Mouse (Mus musculus) layer of hippocampus, postnatal 25 days (tissue): ENCODE data around the gene Itpr1. TPM values are rescaled to one million over a fixed set of nuclear protein-coding genes. Genes with fewer than 3 reads are reported as not detected.
A peak's percentile ranks its signal among the peaks of the same experiment; 100 is the strongest.

ENCODE experiments used
- DNase-seq, 2 experiments: peaks; one replicate each; pipeline ENCODE4 v3.0.0; 2022; ENCODE audit warnings: mixed read lengths in 2 of 2, low spot score in 1 of 2; ENCODE audit errors: extremely low spot score in 1 of 2
- total RNA-seq, 2 experiments: library from RNA; stranded (reverse); gene quantifications; 2 replicates each; pipeline ENCODE4 v1.2.3; 2021

The Itpr1 gene
- total RNA-seq, 2 experiments from 2014 or later: 258 to 259 TPM

DNA sequence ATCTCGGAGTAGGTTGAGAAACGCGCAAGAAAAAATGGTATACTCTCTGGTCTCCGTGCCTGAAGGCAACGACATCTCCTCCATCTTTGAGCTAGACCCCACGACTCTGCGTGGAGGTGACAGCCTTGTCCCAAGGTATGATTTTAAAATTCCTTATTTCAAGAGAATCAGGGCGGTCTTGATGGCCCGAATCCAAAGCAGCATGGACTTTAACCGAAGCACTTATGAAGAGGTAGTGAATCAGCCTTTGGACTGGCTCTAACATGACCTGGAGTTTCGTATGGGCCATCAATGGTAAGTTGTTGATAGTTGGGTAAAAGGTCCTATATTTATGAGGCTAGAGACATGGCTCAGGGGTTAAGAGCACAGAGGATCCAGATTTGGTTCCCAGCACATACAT is 156.1 kb downstream of the Itpr1 start:
- DNase-seq: no peak

DNA sequence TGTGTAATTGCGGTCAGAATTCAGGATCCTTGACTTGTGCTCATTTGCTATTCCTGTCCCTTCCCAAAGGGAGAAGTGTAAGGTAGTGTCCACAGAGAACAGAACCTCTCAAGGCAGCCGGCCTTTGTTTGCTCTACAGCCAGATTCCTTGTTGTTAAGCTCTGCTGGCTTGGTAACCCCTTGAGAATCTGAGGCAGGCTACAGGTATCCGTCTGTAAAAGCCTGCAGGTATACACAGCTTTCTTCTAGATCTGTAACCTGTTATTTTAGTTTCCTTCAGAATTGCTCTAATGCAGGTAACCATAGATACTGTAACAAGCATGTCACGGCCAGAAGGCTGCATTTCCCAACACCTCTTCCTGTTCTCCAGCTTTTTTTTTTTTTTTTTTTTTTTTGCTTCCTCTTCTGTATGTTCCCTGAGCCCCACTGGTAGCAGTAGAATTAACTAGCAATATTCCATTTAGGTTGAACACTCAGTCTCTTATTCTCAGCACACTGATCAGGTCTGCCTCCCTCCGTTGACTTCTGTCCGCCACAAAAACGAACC is 158.5 kb downstream of the Itpr1 start:
- no peak for DNase-seq

DNA sequence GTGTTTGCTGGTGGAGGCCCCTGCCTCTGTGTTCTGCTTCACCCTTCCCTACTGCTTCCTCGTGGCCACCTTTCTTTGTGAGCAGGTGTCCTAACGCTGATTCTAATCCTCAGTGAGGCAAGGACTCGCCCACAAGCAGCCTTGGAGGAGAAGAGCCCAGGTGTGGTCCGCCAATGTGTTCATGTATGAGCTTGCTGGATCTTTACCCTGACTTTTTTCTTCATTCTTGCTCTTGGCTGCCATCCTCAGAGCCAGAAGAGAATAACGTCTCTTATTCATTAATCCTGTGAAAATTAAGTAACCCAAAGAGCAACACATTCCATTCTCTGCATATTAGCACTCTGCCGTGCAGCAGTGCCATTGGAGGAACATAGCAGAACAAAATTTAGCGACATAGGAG is 161.1 kb downstream of the Itpr1 start:
- DNase-seq: no peak

DNA sequence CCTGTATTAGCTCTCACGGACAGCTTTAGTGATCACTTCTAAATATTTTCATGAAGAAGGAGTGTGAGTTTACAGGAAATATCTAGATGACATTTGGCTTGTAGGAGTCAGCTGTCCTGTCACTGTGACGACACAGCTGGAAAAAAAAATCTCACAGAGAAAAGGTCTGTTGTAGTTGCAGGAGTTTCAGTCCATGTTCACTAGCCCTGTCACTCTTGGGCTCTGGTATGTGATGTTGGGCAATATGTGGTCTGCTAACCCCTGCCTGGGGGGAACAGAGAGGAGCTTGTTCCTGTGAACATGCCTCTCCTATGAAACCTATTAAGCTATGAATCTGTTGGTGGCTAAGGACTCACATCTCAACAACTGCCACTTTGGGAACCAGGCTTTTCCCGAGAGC is 166.1 kb downstream of the Itpr1 start:
- no peak for DNase-seq

DNA sequence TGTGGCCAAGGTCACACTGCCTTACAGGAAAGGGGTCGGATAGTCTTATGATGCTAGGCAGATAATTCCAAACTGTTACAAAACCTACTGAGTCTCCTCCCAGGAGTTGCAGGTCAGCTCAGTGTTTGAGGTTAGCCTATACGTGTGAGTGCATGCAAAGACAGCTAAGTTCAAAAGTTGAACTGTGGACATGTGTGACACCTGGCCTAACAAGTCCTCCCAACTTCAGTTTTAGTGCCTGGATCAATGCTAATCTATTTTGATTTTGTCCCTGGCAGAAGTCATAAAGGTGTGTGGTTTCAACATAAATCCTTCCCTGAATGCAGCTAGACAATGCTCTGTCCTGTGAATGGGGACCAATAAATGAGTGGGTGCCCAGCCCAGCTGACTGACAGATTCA is 167.3 kb downstream of the Itpr1 start:
- DNase-seq: no peak

DNA sequence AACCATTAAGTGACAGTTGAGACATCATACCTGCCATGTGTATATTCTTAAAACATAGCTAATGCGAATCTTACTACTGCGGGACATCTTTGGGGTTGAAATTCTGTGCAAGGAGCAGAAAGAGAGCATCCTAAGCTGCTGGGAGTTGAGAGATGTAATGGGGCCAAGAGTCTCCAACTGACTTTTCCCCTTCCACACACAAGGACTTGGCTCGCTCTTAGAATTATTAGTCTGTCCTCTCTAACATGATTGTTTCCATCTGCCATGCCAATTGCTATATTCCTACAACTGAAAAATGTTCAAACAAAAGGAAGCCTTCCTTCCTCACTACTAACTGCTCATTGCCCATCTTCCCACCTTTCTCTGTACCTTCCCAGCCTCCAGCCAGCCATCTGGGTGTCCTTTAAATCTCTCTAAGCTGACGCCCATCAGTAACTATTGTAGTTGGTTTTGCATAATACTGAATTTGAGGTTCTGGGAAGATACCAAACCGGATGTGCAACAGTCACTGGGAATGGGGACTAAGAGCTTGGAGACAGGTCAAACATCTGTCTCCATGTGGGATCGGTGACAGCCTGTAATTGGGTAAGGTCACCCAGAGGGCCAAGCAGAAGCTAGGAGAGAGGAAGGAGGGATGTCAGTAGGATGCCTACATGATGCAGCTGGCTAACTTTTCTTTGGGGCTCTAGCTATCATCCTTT is 177.9 kb downstream of the Itpr1 start:
- no peak for DNase-seq

DNA sequence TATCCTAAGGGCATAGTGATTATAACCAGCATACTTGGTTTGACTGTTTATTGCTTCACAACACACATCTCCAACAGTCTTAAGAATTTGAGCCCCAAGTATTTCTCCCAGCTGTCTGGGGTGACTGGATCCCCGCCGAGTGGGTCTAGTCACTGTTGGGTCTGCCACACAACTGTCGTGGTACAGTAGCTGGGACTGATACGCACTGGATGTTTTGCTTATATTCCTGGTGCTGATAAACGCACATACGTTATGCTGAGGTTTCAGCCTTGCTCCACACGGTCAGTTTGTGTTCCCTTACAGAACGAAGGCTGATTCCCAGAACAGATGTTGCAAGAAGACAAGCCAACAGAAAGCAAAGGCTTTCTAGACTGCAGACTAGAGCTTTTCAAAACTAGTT is 180.2 kb downstream of the Itpr1 start:
- no peak for DNase-seq

DNA sequence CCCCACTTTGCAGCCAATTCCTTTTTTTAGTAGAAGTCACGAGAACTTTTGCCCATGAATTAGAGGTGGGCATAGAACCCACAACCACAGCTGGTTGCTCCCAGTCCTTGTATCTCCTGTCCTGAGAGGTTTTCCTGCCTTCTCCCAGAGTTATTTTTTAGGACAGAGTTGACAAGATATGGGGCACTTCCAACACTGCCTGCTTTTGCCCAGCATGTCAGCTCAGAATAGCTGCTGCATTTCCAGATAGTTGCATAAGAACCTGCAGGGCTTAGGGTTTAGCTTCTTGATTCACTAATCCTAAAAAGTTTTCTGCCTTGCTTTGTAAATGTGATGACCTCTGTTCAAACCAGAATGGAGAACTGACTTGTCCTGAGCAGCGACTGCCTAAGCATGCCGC is 185.1 kb downstream of the Itpr1 start:
- no peak for DNase-seq

DNA sequence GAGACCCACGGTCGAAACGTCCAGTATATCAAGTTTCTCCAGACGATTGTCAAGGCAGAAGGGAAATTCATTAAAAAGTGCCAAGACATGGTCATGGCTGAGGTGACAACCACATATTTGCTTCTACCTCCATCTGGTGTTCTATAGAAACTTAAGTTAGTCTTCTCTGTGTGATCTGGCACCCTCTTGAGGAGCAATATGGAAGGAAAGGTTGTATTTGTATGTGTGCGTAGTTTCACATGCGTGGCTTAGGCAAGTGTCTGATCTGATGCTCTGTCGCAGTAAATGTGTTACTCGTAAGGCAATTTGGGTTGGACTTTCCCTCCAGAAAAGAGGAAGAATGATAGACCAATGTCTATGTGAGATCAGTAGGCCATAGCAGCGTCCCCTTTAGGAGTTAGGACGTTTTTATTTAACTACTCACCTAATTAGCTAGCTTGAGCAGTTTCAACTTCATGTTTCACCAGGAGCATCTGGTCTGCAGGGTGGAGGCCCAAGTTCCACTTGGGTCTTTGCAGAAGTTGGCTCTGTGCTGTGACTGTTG is 188.6 kb downstream of the Itpr1 start:
- DNase-seq: no peak

DNA sequence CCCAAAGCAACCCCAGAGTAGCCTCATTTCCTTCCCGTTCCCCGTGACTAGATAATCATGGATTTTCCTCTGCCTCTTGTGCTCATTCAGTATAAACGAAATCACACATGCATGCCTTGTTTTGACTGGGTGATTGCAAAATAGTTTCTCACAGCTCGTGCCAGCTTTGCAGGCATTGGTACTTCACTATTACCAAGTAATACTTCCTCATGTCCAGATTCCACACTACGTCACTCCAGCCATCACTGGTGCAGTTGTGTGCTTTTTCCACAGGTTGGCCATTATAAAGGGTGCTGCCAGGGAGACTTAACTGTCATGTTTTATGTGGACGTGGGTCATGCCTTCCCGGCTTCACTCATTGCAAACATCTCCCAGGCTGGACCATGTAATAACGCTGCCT is 191.8 kb downstream of the Itpr1 start:
- DNase-seq: no peak

DNA sequence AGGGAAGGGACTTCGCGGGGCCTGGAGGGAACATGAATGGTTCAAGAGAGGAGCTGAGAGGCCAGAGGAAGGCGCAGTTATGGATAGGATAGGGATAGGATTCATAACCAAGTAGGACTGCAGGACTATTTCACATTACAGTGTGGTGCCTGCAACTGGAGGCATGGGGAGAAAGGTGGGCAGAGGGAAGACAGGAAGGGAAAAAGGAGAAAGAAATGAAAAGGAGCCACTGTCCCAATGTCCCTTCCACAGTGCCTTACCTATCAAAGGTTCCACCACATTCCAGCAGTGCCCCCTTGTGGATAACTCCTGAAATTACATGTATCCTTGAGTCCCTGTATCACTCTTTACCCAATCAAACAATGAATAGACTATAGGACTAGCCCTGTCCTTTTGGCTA is 195.2 kb downstream of the Itpr1 start:
- peak in 1 of 2 experiments; percentile 35 for DNase-seq

DNA sequence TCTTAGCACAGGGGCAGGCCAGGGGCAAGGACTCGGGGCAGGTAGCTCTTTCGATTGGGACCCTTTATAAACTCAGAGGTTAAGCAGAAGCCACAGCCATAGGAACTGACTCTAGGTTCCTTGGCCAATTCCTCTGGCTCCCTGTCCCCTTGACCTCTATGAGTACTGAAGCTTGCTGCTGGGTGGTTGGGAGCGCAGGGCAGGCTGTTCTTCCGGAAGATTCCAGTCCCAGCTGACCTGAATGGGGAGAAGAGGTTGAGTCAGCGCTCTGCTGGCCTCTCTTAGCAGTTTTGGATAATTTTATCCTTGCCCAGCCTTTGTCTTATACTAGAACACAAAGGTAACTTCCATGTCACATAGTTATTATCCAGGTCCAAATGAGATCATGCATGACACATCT is 195.8 kb downstream of the Itpr1 start:
- no peak for DNase-seq

DNA sequence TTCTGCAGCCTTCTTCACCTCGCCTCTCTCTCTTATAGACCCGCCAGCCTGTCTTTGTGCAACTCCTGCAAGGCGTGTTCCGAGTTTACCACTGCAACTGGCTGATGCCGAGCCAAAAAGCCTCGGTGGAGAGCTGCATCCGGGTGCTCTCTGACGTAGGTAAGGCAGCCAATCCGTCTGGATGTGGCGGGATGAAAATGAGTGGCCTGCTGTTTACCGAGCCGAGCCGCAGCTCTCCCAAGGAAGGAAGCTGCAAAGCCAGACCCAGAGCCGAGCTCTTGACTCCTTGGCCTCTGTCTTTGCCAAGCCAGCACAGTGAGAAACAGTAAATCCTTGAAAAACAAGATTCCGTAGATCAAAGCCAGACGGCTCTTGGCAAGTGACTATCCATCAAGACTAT is 197.9 kb downstream of the Itpr1 start:
- no peak for DNase-seq

DNA sequence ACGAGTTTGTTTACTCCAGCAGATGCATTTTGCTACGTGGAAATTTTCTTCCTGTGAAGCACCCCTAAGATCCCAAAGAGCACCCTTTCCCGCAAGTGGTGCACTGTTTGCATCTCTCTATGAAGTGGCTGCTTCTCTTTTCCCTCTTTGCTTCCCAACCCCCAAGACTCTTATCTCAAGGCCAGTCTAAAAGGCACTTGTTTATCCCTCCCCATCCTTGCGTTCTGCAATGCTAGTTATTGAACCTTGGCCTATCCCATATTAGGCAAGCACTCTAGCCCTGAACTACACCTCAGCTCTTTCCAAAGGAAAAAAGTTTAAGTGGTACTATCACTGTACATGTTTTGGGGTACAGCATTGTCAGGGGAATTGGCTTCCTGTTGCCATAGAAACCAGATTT is 198.3 kb downstream of the Itpr1 start:
- no peak for DNase-seq

DNA sequence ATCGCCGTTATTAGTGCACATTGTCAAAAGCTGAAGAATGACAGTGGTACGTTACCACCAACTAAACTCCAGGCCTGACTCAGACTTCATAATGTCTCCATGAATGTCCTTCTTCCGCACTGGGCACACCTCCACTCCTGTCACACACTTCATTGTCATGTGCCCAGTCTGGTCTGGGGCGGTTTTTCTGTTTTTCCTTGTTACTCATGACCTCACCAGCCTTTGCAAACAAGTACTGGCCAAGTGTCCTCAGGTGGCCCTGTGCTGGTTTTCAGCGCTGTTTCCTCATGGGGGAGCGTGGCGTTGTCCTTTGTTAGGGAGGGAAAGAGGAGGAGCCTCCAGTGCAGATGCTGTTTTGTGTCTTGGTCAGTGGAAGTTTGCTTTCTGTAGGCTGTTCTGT is 200.1 kb downstream of the Itpr1 start:
- no peak for DNase-seq

DNA sequence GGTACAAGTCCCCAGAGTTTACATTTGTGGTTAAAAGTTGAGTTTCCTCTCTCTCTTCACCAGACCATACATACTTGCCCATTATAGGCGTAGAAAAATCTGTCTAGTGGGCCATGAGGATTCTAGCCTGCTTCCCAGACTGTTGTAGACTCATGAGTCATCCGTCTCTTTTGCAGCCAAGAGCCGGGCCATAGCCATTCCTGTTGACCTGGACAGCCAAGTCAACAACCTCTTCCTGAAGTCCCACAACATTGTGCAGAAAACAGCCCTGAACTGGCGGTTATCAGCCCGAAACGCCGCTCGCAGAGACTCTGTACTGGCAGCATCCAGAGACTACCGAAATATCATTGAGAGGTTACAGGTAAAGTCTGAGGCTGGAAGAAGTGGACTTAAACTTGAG is 200.7 kb downstream of the Itpr1 start:
- DNase-seq: no peak

DNA sequence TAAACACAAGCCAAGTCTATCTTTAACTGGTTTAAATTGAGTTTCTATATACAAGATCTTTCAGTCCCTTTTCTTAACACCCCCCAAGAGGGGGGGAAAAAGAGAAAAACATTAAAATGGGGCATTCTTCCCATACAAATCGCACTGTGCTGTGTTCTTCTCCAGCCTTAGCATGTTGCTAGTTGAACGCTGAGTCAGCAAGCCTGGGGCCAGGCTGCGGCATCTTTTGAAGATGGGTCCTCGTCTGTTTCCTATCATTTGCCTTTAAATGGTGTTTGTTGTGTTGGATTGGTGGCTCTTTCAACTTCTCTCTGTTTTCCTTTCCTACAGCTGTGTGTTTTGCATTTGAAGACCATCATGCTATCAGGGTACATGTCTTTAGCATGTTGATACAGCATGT is 203.0 kb downstream of the Itpr1 start:
- no peak for DNase-seq

DNA sequence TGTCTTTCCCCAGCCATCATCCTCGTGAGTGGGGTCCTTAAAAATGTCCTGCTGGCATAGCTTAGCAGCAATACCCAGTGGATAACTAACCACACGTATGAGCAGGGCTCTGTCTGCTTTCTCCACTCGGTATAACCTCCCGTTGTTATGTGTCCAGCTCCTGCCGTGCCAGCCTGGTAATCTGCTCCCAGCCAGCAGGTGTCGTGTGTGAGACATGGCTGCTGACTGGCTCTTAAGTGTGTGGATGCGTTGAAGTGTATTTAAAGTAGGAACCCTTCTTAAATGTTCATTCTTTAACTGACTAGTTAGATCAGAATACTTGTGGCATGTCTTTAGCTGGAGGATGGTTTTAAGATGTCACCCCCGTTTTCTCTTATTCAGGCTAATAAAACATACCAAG is 204.6 kb downstream of the Itpr1 start:
- peak in 1 of 2 experiments; percentile 61 for DNase-seq

DNA sequence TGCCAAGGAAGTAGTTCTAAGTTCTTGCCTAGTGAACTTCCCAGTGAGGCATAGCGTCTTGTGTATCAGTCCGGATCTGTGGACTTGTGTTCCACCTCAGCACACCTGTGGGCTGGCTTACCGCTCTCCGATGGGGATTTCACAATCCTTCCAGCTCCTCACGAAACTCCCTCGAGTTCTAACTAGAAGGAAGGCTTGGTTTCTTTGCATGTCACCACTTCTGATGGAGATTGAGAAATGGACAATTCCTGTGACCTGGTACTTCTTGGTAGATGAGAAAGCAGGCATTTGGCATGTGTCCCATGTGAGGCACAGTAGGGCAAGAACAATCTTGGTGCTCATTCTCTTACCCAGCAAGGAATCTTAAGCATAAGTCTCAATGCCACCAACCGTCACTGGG is 205.3 kb downstream of the Itpr1 start:
- DNase-seq: no peak

DNA sequence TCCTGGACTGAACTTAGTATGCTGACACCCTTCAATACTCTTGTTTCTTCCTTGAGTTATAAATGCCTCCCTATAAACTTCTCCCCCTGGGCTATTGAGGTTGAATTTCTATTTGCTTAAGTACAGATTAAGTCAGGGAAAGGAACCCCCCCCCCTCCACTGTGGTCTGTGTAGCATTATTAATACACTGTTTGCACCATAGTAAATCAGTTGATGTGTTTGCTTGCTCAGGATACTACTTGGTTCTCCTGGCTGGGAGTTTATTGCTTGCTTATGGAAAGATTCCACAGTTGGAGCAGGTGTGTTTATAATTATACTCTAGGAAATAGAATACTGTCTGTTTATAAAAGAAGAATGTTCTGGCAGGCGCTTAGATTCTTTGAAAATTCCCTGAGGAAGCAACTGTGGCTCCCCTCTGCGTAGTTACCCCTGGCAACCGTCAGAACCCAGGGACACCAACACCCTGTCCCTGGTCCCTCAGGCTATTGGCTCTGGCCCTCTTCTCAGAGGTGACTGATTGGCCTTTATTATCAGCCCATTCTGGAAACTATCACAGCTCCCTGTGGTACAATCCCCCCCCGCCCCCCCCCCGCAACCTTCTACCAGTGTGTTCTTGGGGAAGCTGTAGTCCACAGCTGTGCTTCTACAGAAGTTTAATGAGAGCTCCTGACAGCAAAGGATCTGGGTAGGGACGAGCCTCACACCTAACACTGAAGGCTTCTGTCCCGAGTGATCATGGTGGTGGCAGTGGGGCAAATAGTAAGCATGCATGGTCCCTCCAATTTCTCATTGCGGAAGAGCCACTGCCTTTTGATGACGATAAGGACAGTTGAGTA is 212.1 kb downstream of the Itpr1 start:
- no peak for DNase-seq

DNA sequence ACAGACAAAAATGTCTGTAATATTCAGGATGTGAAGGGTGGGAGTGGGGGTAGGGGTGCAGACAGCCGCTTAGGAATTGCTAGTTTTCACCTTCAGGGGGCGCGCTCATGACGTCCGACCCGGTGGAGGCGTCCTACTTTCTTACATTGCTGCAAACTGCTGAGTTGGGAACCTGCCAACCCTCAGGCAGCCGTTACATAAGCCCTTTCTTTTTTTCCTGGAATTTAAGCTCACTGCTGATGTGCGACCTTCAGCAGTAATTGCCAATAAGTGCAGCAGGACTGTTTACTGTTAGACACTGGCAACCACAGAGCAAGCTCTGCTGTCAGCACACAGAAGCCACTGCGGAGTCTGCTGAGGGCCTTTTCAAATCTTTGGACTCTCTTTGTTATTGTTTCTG is 213.9 kb downstream of the Itpr1 start:
- DNase-seq: peak; percentile 74 to 89

DNA sequence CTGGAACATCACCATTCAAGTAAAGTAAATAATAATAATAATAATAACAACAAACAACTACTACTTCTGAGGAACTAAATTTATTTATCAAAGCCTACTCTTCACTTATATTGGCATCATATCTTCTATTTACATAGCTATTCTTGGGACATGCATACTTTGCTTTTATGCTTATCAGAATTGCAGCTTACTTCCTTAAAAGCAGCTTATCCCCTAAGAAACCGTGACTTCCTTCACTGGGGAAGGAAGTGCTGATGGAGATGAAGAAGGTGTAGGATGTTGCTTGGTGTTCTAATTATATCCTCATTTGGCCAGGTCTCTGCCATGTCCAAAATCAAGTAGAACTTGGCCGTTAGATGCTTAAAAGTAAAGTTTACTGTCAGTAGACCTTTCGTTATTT is 215.5 kb downstream of the Itpr1 start:
- DNase-seq: no peak
